Mouse (Mus musculus) intestine, postnatal 0 days (tissue): Measurements from ENCODE around the gene Bcl2l12. TPM values are rescaled to one million over a fixed set of nuclear protein-coding genes. Genes with fewer than 3 reads are reported as not detected.
A peak's percentile ranks its signal among the peaks of the same experiment; 100 is the strongest.

Source experiments
- ATAC-seq: fragments of 200-750 bp; cut with Nextera tagmentation; 2 replicates; pipeline ENCODE4 v1.8.0; 2017; ENCODE audit warnings: mild to moderate bottlenecking, moderate TSS enrichment, moderate library complexity
- H3K27ac ChIP-seq: fragments of 300-500 bp; sonication (generic); 2 replicates; pipeline ENCODE4 v1.5.1; 2014; ENCODE audit warnings: mild to moderate bottlenecking, low read depth, low read length, moderate library complexity
- H3K27me3 ChIP-seq: fragments of 300-500 bp; sonication (generic); replicated peaks from 2 replicates; pipeline ENCODE4 v1.6.1; 2014; ENCODE audit warnings: low read length, mixed read lengths; ENCODE audit not compliant: control insufficient read depth, insufficient read depth
- H3K36me3 ChIP-seq: fragments of 300-500 bp; sonication (generic); 2 replicates; pipeline ENCODE4 v1.6.1; 2014; ENCODE audit warnings: mild to moderate bottlenecking, moderate library complexity; ENCODE audit not compliant: control insufficient read depth, insufficient read depth
- H3K4me1 ChIP-seq: fragments of 300-500 bp; sonication (generic); replicated peaks from 2 replicates; pipeline ENCODE4 v1.6.1; 2014; ENCODE audit warnings: antibody characterized with exemption, low read length, mixed read lengths; ENCODE audit not compliant: control insufficient read depth, insufficient read depth
- H3K4me2 ChIP-seq: fragments of 300-500 bp; sonication (generic); replicated peaks from 2 replicates; pipeline ENCODE4 v1.6.1; 2014; ENCODE audit warnings: low read depth, mild to moderate bottlenecking, moderate library complexity
- H3K4me3 ChIP-seq: fragments of 300-500 bp; sonication (generic); 2 replicates; pipeline ENCODE4 v1.5.1; 2014; ENCODE audit warnings: low read depth, low read length
- H3K9ac ChIP-seq: fragments of 300-500 bp; sonication (generic); 2 replicates; pipeline ENCODE4 v1.6.1; 2014; ENCODE audit warnings: mild to moderate bottlenecking, low read depth, low read length
- H3K9me3 ChIP-seq: fragments of 300-500 bp; sonication (generic); 2 replicates; pipeline ENCODE4 v1.6.1; 2016; ENCODE audit warnings: mixed run types; ENCODE audit not compliant: control insufficient read depth
- CTCF ChIP-seq: sonication (generic); IDR thresholded peaks from 2 replicates; pipeline ENCODE4 v1.5.1; 2016; ENCODE audit warnings: low read depth, mild to moderate bottlenecking, control low read depth, antibody characterized with exemption, moderate library complexity
- WGBS: fragments of 180-500 bp; shearing (Covaris S2); extraction: QIAGEN DNeasy Blood & Tissue Kit; methylation state at CpG from one replicate; pipeline ENCODE4 v1.1.7; 2014; 5-methylcytosine and 5-hydroxymethylcytosine counted together
- polyA plus RNA-seq: library from polyadenylated mRNA; unstranded; fragments of >200 nt; fragmentation: Nextera tagmentation; extraction: Ambion mirVana; gene quantifications from 2 replicates; pipeline ENCODE4 v1.2.1, GENCODE M21; 2015

Gene Bcl2l12
- polyA plus RNA-seq, 1 experiment from 2014 or later = 18.3 TPM

DNA sequence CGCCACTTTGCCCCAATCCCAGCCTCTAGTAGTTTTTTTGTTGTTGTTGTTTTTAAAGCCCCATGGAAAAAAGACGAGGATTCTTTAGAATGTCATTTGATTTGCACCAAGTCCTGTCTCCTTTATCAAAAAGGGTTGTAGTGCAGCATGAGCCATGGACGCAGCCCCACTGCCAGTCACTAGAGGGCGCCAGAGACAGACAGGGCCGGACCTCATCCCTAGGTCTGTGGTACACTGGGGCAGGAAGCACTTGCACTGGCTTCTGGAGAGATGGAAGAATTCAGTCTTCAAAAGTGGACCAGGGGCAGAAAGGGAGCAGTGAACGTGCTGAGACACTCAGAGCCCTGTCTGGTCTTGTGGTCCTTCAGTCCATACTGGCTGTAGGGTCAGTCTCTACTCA, 15.4 kb downstream of the Bcl2l12 start:
- Histone ChIP-seq H3K27ac (no peak overlapping the region; the same call in 1 of the 2 replicates), H3K9me3 (no peaks in the 10 kb centered on the region), H3K27me3 (no peaks in the 10 kb centered on the region), H3K4me3 (no peak overlapping the region), H3K4me1 (no peaks in the 10 kb centered on the region), H3K9ac (no peak overlapping the region), H3K36me3 (peaks cover 42% of the 10 kb centered on the region), H3K4me2 (no peak overlapping the region)
- TF ChIP-seq CTCF = peak; percentile 97
- no peak for ATAC-seq
- 20% methylated on average over 6 of the region's 6 CpGs for WGBS

DNA sequence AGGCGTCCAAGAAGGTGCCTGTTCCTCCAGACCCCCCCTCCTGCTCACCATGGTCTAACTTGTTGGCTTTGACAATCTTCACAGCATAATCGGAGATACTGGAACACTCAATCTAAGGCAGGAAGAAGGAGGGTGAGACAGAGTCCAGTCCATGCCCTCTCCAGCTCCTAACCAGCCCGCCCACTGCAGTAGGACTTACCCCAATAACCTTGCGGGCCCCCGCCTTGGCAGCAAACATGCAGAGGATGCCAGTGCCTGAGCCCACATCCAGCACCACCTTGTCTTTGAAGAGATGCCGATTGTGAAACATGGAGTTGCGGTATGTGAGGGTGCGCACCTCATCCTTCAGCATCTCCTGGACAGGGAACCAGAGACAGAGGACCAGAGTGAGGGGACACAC, 17.0 kb downstream of the Bcl2l12 start:
- ATAC-seq = no peak
- Histone ChIP-seq H3K27ac (no peak overlapping the region), H3K4me2 (no peak overlapping the region), H3K27me3 (no peaks in the 10 kb centered on the region), H3K4me1 (no peaks in the 10 kb centered on the region), H3K36me3 (peaks cover 57% of the 10 kb centered on the region), H3K9me3 (no peaks in the 10 kb centered on the region), H3K9ac (no peak overlapping the region), H3K4me3 (no peak overlapping the region)
- 93% methylated on average over 8 of the region's 8 CpGs for WGBS
- TF ChIP-seq CTCF = no peak

DNA sequence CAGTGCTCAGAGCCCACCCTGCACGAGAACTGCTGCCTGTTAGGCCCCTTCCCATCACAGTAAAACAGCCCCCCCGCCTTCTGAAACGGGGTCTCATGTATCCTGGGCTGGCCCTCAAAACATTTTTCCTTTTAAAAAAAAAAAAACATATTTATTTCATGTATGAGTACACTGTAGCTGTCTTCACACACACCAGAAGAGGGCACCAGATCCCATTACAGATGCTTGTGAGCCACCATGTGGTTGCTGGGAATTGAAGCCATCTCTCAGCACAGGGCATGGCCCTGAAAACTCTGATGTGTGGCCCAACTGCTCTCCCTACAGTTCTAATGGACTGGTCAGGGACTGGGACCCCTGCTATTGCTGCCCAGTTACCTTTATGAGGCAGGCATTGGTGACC, 20.2 kb downstream of the Bcl2l12 start:
- TF ChIP-seq CTCF = peak; percentile 18; the same call in 1 of the 2 replicates
- no peaks in the 10 kb centered on the region for H3K4me1 ChIP-seq
- peaks cover 67% of the 10 kb centered on the region for H3K36me3 ChIP-seq
- no peak overlapping the region for H3K4me2 ChIP-seq
- H3K9me3 ChIP-seq = no peaks in the 10 kb centered on the region
- no peak overlapping the region for H3K4me3 ChIP-seq
- H3K9ac ChIP-seq = no peak overlapping the region
- peak overlapping the region; percentile 30; the same call in 1 of the 2 replicates for H3K27ac ChIP-seq
- WGBS = 93% methylated on average over 3 of the region's 3 CpGs
- ATAC-seq = no peak
- H3K27me3 ChIP-seq = no peaks in the 10 kb centered on the region

DNA sequence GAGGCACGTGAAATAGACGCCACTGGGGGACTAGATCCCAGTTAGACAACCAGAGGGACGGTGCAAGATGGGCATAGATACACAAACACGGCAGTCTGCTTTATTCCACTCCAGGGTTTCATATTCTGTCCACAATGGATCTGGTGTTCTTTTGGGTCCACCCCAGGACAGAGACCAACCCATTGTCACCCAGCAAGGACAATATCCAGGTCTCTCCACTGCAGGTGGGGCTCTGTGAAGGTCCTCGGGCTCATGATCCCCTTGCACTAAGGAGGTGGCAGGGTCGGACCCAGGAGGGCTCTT, 23.4 kb downstream of the Bcl2l12 start:
- H3K36me3 ChIP-seq = peaks cover 45% of the 10 kb centered on the region
- H3K9me3 ChIP-seq = no peaks in the 10 kb centered on the region
- H3K27ac ChIP-seq = no peak overlapping the region
- peaks cover 4% of the 10 kb centered on the region; the same call in 1 of the 2 replicates for H3K4me1 ChIP-seq
- H3K9ac ChIP-seq = no peak overlapping the region
- no peaks in the 10 kb centered on the region for H3K27me3 ChIP-seq
- no peak for TF ChIP-seq CTCF
- no peak for ATAC-seq
- whole genome bisulfite sequencing = 18% methylated on average over 6 of the region's 6 CpGs
- peak overlapping the region; percentile 63; the same call in 1 of the 2 replicates for H3K4me2 ChIP-seq
- H3K4me3 ChIP-seq = no peak overlapping the region

DNA sequence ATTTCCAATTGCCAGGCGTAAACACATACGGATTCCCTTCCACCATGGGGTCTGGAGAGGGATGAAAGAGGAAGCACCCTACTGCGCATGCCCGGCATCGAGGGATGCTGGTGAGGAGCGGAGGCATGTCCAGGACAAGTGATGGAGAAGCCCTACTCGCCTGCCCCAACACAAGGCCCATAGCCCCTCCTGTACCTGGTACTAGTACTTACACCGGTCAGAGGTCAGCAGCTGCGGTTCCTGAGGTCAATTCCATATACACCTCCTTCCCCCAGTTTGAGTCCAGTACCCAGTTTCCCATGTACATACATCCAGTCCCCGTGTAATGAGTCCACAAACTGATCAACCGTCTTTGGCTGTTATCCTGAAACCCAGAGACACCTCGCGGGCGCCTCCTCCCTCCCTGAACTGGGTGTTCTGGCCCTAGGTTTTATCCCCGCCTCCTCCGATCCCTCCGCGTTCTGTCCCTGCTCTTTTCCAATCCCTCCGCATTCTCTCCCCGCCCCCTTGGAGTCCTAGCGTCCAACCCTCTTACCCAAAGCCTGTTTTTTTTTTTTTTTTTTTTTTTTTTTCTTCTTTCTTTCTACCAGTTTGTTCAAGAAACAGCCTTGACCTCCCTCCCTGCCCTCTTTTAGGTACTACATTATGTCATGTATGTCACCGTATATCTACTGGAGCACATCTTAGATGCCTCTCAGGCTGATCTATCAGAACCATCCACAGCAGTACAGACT, 24.0 kb downstream of the Bcl2l12 start, which contains the start of gene Cpt1c:
Gene Cpt1c, minus strand, starts transcription at position 469 of the 734 bp plus-strand sequence.
- peak; percentile 15; the same call in 1 of the 2 replicates for TF ChIP-seq CTCF
- H3K27ac ChIP-seq = no peak within 1 kb of the TSS
- H3K4me3 ChIP-seq = peak within 1 kb of the TSS; percentile 42
- no peaks in the 10 kb centered on the region for H3K27me3 ChIP-seq
- ATAC-seq = no peak
- peaks cover 40% of the 10 kb centered on the region for H3K36me3 ChIP-seq
- H3K9me3 ChIP-seq = no peaks in the 10 kb centered on the region
- WGBS = 4% methylated on average over 22 of the region's 22 CpGs
- H3K4me2 ChIP-seq = peak within 1 kb of the TSS; percentile 63
- peaks cover 4% of the 10 kb centered on the region; the same call in 1 of the 2 replicates for H3K4me1 ChIP-seq
- H3K9ac ChIP-seq = 0 out of 2 replicates have a peak within 1 kb of the TSS, but pooled peaks have one; percentile 26

DNA sequence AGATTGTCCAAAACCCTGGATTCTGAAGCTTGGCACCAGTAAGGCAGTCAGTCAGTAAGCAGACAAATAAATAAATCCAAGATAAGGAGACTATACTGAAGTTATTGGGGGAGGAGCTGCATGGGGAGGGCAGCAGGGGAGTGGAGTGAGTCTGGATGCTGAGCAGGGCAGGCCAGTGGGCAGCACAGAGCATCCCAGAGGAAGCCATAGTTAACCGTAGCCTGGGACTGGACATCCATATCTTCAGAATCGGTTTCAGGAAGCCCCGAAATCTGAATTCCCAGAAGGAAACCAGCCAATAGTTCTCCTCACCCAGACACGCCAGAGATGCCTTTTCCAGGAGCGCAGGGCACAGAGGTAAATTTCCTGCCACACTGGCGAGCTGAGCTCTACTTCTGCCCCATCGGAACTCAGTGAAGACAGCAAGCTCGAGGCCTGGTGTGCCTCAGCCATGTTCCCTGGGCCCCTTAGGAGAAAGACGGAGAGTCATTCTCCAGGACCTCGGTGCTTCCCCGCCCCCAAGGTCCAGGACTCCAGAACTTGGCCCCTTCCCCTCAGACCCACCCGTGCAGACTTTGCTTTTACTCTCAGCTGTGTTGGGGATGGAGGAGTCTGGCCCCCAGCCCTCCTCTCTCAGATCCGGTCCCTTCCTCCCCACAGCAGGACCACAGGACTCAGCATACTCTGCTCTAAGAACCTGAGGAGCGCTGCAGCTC, 24.9 kb downstream of the Bcl2l12 start:
- H3K4me2 ChIP-seq = peak overlapping the region; percentile 63
- 48% methylated on average over 14 of the region's 14 CpGs for WGBS
- no peak overlapping the region for H3K27ac ChIP-seq

More for the DNA sequence above, 24.9 kb downstream of the Bcl2l12 start:
- TF ChIP-seq CTCF = no peak
- Histone ChIP-seq H3K4me1 (peaks cover 4% of the 10 kb centered on the region; the same call in 1 of the 2 replicates), H3K27me3 (no peaks in the 10 kb centered on the region), H3K36me3 (peaks cover 30% of the 10 kb centered on the region), H3K9me3 (no peaks in the 10 kb centered on the region), H3K4me3 (peak overlapping the region; percentile 42), H3K9ac (no peak overlapping the region)
- ATAC-seq = no peak
